Mouse (Mus musculus) myocyte (in vitro differentiated cells): ENCODE results near the gene Fndc5.

Source experiments
- E2F4 ChIP-seq: IDR thresholded peaks from one replicate; pipeline ENCODE4 v1.6.1; 2011; ENCODE audit warnings: mild to moderate bottlenecking, control low read depth, moderate library complexity; ENCODE audit not compliant: insufficient read depth
- POLR2AphosphoS2 ChIP-seq: IDR thresholded peaks from one replicate; pipeline ENCODE4 v1.6.1; 2011; ENCODE audit warnings: low read depth, control low read depth; ENCODE audit not compliant: insufficient read length
- REST ChIP-seq: IDR thresholded peaks from one replicate; pipeline ENCODE4 v1.6.1; 2011; ENCODE audit warnings: mild to moderate bottlenecking, control low read depth, moderate library complexity; ENCODE audit not compliant: insufficient read depth, insufficient read length

- TF ChIP-seq POLR2AphosphoS2 (no peak), REST (no peak), E2F4 (no peak)
Measured at GRCm38 (mm10) chr4:129110804-129111203, 26.0 kb upstream of the Fndc5 start.
